Mouse (Mus musculus) cerebellum, adult 11-12 months (tissue): ENCODE measurements around the gene Mfsd2a.

ENCODE experiments used
- DNase-seq: peaks from one replicate; pipeline ENCODE4 v3.0.0; 2022

Mfsd2a gene

GRCm38 (mm10) chr4:122976885-122977284, 15.9 kb upstream of the Mfsd2a start:
- no peak for DNase-seq

- DNase-seq, result no peak
Observed at GRCm38 (mm10) chr4:122974976-122975520, 14.1 kb upstream of the Mfsd2a start.

- no peak for DNase-seq
Observed at GRCm38 (mm10) chr4:122972056-122972455, 11.1 kb upstream of the Mfsd2a start.

- no peak for DNase-seq
Observed at GRCm38 (mm10) chr4:122971646-122972045, 10.7 kb upstream of the Mfsd2a start.

GRCm38 (mm10) chr4:122971191-122971590, 10.2 kb upstream of the Mfsd2a start:
- no peak for DNase-seq

- DNase-seq, result no peak
Observed at GRCm38 (mm10) chr4:122968106-122968505, 7.1 kb upstream of the Mfsd2a start.

GRCm38 (mm10) chr4:122962751-122963150, 1.8 kb upstream of the Mfsd2a start:
- no peak for DNase-seq

GRCm38 (mm10) chr4:122961589-122961988, 601 bp upstream of the Mfsd2a start:
- no peak for DNase-seq

GRCm38 (mm10) chr4:122960321-122961099, 478 bp downstream of the Mfsd2a start:
- no peak for DNase-seq

GRCm38 (mm10) chr4:122959816-122960215, 1.2 kb downstream of the Mfsd2a start:
- no peak for DNase-seq

- DNase-seq, result no peak
Observed at GRCm38 (mm10) chr4:122958491-122959031, 2.4 kb downstream of the Mfsd2a start.

- DNase-seq, result no peak
Observed at GRCm38 (mm10) chr4:122956301-122956700, 4.7 kb downstream of the Mfsd2a start.

GRCm38 (mm10) chr4:122955412-122956136, 5.4 kb downstream of the Mfsd2a start:
- DNase-seq, result peak; percentile 65

- no peak for DNase-seq
Observed at GRCm38 (mm10) chr4:122954680-122955411, 6.1 kb downstream of the Mfsd2a start.

- DNase-seq, result no peak
Observed at GRCm38 (mm10) chr4:122949096-122949495, 11.9 kb downstream of the Mfsd2a start.

- no peak for DNase-seq
Observed at GRCm38 (mm10) chr4:122947223-122947622, 13.8 kb downstream of the Mfsd2a start.

GRCm38 (mm10) chr4:122944408-122944807, 16.6 kb downstream of the Mfsd2a start:
- no peak for DNase-seq

- DNase-seq, result no peak
Observed at GRCm38 (mm10) chr4:122939048-122939796, 21.8 kb downstream of the Mfsd2a start.

- no peak for DNase-seq
Observed at GRCm38 (mm10) chr4:122937489-122937888, 23.5 kb downstream of the Mfsd2a start.

GRCm38 (mm10) chr4:122935466-122936099, 25.4 kb downstream of the Mfsd2a start:
- no peak for DNase-seq

GRCm38 (mm10) chr4:122933857-122934256, 27.1 kb downstream of the Mfsd2a start:
- no peak for DNase-seq
